Mouse (Mus musculus): ENCODE measurements around the gene Recql5. TPM values are rescaled to one million over a fixed set of nuclear protein-coding genes. Genes with fewer than 3 reads are reported as not detected.

Recql5 gene
- total RNA-seq, 2 experiments from 2014 or later = 25.9 to 27.4 TPM

DNA sequence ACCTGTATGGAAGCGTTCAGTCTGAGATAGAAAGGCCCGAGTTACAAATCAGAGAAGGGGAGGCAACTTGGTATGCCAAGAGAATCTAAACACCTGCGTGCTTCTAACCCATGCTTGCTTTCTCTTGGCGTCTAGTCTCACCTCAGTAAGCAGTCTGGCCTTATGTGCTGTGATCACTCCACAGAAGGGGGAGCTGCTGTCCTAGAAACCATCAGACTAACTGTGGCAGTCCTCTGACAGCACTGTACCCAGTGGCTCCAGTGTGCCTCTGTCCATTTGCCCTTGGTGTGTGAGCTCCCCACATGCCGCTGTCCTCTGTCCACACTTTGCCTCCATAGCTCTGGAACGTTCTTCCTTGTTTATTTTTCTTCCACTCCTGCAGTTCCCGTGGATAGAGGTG lies 8.7 kb upstream of the Recql5 start:
- DNase-seq (ENCODE audit: low spot score in 2 of 2) = no peak

DNA sequence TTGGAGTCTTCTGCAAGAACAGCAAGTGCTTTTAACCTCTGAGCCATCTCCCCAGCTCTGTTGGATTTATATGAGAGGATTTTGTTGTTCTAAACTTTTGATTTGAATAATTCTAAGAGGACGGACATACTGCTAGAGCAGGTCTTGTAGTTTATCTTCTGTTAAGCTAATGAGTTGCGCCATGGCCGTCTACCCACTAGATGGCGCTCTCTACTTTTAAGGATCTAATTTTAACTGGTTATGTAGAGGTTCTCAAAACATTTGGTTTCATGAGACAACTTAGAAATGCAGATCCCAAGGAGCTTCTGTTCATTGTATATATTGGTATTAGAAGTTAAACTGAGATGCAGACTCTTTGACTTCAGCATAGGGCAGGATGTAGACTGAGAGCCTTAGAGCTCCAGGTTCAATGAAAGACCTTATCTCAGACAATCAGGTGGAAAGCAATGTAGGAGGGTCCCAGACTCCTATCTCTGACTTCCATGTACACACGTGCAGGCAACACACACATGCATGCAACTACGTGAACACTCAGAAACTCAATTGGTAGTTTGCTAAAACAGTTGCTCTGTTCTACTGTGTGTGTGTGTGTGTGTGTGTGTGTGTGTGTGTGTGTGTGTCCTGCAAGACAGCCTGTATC lies 6.5 kb upstream of the Recql5 start:
- peak; percentile 57 to 63 for DNase-seq (ENCODE audit: low spot score in 2 of 2)

GRCm38 (mm10) chr11:115933747-115934110 lies 452 bp upstream of the Recql5 start:
- DNase-seq (ENCODE audit: low spot score in 2 of 2) = no peak

GRCm38 (mm10) chr11:115931235-115931634 lies 2.0 kb downstream of the Recql5 start:
- DNase-seq (ENCODE audit: low spot score in 2 of 2) = no peak

DNA sequence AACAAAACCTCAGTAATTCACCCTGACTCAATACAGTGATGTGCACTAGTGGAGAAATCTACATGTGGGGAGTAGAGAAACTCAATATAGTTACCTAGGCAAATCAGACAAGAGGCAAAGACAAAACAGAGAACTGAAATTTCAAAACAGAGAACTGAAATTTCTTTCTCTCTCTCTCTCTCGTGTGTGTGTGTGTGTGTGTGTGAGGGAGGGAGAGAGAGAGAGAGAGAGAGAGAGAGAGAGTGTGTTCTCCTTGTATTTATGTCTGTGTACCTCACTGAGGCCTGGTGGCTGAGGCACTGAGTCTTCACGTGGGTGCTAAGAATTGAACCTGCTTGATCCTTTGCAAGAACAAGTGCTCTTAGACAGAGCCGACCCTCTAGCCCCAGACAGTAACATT lies 3.5 kb downstream of the Recql5 start:
- no peak for DNase-seq (ENCODE audit: low spot score in 2 of 2)

DNA sequence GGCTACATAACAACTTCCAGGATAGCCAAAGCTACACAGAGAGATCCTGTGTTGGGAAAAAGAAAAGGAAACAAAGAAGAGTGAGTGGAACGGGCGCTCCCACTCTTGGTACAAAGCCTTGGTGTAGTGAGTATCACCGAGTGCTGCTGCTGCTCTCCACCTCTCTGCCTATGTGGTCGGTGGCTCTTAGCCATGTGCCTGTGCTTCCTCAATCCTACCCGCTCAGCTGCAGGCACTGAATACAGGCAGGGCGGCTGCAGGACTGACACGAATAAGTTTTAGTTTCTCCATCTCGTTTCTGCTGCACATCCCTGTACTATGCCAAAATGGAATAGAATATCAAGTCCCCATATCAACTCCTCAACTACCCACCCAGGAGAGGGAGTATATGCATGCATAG lies 4.2 kb downstream of the Recql5 start:
- DNase-seq (ENCODE audit: low spot score in 2 of 2) = no peak

DNA sequence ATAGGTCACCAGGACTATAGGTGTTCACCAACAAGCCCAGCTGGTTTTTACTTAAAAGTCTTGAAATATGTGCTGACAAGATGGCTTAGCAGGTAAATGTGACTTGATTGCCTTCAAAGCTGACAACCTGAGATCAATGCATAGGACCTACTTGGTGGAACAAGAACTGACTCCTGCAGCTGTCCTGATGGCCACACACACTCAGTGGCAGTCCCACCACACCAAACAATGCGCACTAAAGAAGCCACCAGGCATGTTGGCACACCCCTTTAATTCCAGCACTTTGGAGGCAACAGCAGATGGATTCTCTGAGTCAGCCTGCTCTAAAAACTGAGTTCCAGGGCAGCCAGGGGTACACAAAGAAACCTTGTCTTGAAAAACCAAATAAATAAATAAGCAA lies 11.3 kb downstream of the Recql5 start:
- DNase-seq (ENCODE audit: low spot score in 2 of 2) = no peak

GRCm38 (mm10) chr11:115920110-115920818 lies 13.0 kb downstream of the Recql5 start:
- DNase-seq (ENCODE audit: low spot score in 2 of 2) = peak; percentile 45 to 58

GRCm38 (mm10) chr11:115919073-115919472 lies 14.2 kb downstream of the Recql5 start:
- no peak for DNase-seq (ENCODE audit: low spot score in 2 of 2)

GRCm38 (mm10) chr11:115918637-115919036 lies 14.6 kb downstream of the Recql5 start:
- DNase-seq (ENCODE audit: low spot score in 2 of 2) = no peak

DNA sequence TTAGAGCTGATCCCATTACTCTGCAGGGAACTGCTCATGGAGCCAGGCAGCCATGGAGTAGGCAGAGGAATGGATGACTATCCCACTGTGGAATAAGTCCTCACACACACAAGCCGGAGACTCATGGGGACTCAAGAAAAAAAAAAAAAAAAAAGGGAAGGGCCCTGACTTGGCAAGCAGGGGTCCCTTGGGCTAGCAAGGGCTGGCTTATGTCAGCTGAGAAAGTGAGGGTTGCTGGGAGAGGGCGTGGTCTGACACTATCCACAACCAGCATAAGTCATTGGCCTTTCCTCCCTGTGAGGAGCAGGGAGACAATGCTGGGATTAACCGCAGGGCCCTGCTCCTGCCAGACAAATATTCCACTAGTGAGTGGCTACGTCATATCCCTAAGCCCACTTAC lies 16.7 kb downstream of the Recql5 start:
- no peak for DNase-seq (ENCODE audit: low spot score in 2 of 2)

- DNase-seq (ENCODE audit: low spot score in 2 of 2) = no peak
Measured at GRCm38 (mm10) chr11:115911632-115912376, 21.5 kb downstream of the Recql5 start, which contains the start of gene Smim6. Gene Smim6, plus strand, starts transcription at chr11:115912017.

- DNase-seq (ENCODE audit: low spot score in 2 of 2) = no peak
Measured at GRCm38 (mm10) chr11:115911134-115911561, 22.1 kb downstream of the Recql5 start.

DNA sequence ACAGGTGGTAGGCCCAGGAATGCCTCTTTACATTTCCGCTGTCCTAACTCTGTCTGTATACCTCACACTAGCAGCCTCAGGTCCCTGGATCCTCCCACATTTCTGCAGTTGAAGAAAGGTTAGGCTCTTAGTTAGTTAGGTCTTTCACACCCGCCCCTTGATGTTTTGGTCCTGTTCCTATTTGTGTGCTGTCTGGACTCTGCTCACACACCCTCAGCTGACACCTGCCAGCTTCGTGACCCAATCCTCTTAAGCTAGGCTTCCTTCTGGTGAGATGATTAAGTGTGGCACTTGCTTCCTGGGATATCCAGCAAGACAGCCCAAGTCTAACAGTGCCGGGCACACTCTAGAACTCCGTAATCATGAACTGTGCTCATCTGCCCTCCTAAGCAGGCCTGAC lies 26.8 kb downstream of the Recql5 start:
- DNase-seq (ENCODE audit: low spot score in 2 of 2) = no peak

DNA sequence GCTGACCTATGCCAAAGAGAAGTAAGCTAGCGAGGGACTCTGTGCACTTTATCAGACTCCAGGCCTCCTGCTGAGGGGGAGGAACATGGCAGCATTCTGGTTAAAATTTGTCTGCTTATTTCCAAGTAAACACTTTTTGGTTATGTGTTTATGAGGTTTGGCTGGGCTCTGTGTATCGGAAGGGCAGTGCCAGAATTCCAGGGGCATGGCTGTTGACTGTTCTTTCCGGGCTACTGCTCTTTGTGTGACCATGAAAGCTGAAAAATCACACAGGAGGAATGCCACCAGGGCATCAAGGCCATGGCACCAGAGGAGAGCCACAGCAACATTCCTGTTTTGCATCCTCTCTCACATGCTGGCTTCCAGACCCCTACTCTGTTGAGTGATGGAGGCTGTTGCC lies 27.2 kb downstream of the Recql5 start:
- no peak for DNase-seq (ENCODE audit: low spot score in 2 of 2)

- peak; percentile 27 to 39 for DNase-seq (ENCODE audit: low spot score in 2 of 2)
Measured at GRCm38 (mm10) chr11:115904956-115905790, 28.1 kb downstream of the Recql5 start.

DNA sequence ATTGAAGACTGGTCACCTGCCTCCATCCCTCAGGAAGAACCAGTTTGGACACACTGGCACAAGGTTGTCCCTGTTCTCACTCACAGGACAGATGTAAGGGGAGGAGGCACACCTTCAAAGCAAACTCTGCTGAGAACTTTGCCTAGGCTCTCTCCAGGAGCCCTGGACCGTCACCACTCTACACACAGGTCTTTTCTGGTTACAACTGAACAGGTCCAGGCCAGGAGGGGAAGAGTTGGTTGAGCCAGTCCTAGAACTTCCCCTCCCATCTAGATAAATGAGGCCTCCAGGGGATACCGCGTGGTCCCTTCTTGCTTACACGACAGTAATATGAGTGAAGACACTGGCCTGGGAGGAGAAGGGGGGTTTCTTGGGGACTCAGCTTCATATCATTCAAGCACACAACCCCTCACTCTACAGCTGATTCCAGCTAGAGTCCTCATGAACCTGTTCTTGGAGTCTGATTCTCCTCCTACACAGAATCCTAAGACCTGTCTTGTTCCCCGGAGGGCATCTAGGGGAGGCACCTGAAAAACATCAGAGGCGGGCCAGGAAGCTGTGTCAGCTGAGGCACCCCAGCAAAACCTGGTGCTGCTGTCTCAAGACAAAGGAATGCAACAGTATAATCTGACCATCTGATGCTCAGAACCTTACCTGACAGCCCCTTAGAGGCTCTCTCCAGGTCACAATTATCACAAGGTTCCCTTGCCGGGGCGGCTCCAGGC lies 28.9 kb downstream of the Recql5 start:
- no peak for DNase-seq (ENCODE audit: low spot score in 2 of 2)

GRCm38 (mm10) chr11:115903384-115904230 lies 29.7 kb downstream of the Recql5 start:
- no peak for DNase-seq (ENCODE audit: low spot score in 2 of 2)

GRCm38 (mm10) chr11:115902831-115903230 lies 30.4 kb downstream of the Recql5 start:
- DNase-seq (ENCODE audit: low spot score in 2 of 2) = no peak

GRCm38 (mm10) chr11:115902177-115902576 lies 31.1 kb downstream of the Recql5 start:
- no peak for DNase-seq (ENCODE audit: low spot score in 2 of 2)

Data from left cerebral cortex, adult 18-20 months (tissue).